Mouse (Mus musculus): ENCODE measurements around the gene Gucd1. TPM values are rescaled to one million over a fixed set of nuclear protein-coding genes. Genes with fewer than 3 reads are reported as not detected.
"Not testable (repeated sequence)": the region's sequence is repeated elsewhere in the genome, so short reads cannot be mapped to it uniquely, and the experiment has no call there.

The Gucd1 gene
- total RNA-seq, 2 experiments from 2014 or later: 43.6 to 61.5 TPM

GRCm38 (mm10) chr10:75394796-75395195 is 123.0 kb downstream of the Gucd1 start:
- DNase-seq (ENCODE audit: low spot score): no peak

- no peak for DNase-seq (ENCODE audit: low spot score)
These were observed 126.9 kb downstream of the Gucd1 start for GRCm38 (mm10) chr10:75390832-75391231.

- no peak for DNase-seq (ENCODE audit: low spot score)
These were observed 127.6 kb downstream of the Gucd1 start for GRCm38 (mm10) chr10:75390156-75390555.

DNA sequence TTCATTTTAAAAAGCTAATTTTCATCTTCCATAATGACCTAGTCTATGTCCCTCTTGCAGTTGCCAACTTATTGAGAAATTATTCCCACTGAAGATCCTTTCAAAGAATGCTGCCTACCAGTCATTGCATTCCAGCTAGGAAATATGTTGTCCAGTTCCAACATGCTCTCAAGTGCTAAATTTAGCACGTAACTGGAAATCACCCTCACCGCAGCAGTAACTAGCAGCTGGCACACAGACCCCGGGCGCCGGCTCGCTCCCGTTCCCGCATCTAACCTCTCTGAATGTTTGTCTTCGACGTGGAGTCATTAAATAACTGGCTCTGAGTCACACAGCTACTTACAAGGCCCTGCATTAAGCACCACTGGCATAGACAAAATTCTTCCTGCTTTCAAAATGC is 139.1 kb downstream of the Gucd1 start:
- no peak for DNase-seq (ENCODE audit: low spot score)

DNA sequence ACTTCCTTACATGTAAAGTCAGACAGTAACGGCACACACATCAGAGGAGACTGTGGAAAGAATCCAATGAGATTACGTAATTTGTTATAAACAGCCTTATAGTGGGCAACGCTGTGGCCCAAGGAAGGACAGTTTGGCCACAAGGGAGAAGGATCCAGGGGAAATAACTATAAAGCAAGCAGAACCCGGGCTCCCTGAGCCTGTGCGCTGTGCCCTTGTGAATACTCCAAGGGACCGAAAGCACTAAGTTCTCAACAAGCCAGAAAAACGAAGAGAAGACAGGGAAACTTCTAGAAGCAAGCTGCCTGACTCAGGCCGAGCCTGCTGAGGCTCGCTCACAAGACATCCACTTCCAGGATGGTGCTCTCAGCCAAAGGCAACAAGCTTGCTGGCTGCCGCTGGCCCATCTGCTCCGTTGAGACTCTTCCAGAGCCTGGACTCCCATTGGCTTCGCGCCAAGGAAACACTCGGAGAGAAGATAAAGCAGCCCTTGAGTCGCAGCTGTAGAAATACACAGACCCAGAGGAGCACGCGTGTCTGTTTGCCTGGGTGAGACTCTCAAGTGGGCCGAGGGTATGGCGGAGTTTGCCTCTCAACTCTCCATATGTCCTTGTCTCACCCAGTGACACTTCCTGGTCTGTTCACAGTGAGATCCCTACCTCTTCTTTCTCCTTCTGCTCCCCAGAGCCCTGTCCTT is 144.0 kb downstream of the Gucd1 start:
- peak; percentile 27 for DNase-seq (ENCODE audit: low spot score)

GRCm38 (mm10) chr10:75365231-75365633 is 152.5 kb downstream of the Gucd1 start:
- no peak for DNase-seq (ENCODE audit: low spot score)

DNA sequence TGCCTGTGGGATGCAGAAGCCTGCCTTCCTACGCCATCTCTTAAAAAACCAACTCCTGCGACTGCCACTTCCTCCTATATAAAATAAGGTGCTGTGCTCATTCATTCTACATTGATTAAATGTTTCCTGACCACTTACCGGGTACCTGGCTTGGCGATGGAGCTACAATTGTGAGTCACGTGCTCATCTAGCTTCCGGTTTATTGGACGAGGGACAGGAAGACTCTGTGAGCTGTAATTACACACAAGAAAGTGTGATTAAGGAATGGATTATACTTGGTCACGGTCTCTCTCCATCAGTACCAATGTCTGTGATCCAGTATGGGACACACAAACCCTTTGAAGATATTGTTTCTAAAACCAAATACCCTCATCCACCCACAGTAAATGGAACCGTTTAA is 153.0 kb downstream of the Gucd1 start:
- no peak for DNase-seq (ENCODE audit: low spot score)

DNA sequence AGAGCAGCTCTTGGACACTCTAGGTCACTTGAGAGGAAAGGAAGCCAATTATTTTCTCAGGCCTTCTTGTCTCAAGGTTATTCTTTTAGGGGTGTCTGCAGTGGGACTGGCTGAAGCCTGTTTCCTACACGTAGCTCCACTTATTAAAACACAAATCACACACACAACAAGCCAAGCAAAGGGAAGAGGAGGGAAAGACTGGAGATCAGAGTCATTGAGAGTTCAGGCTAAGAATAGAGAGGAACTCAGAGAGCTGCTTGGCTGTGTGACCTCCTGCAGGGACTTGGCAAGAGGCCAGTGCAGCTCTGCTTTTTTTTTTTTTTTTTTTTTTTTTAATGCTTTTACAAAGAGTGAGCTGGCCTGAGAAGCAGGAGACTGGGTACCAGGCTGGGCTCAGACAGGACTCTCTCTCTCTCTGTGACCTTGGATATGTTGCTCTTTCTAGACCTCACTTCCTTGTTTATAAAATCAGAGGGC is 153.5 kb downstream of the Gucd1 start:
- DNase-seq (ENCODE audit: low spot score): peak; percentile 8

DNA sequence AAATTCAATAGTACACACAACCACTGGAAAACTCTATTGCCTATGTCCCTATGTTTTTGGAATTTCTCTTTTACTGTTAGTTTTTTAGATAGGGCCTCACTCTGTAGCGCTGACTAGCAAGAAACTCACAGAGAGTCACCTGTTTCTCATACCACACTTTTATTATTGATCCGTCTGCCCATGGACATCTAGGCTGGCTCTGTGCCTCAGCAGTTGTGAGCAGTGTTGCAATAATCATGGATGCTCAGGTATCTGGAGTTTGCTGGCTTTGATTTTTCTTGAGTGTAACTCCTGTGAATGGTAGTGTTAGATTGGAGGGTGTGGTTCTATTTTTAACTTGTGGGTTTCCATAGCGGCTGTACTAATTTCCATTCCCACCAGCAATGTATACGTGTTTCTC is 162.4 kb downstream of the Gucd1 start:
- DNase-seq (ENCODE audit: low spot score): no peak

DNA sequence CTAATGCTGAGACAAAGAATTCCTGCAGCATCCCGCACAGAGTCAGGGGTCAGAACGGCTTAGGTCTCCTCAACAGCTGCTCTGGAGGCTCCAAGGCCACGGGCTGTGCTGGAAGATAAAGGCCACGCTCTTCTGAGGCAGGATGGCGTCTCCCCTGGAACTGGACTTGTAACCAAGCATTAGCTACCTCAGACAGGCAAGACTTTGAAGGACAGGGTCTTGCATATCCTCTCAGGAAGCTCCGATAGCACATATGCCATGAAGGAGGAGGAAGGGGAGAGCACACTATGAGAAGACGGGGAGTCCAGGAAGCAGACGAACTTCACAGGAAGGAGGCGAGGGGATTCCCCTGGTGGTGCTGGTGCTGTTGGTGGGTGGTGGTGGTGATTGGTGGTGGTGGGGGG is 163.9 kb downstream of the Gucd1 start:
- DNase-seq (ENCODE audit: low spot score): not testable (repeated sequence)

DNA sequence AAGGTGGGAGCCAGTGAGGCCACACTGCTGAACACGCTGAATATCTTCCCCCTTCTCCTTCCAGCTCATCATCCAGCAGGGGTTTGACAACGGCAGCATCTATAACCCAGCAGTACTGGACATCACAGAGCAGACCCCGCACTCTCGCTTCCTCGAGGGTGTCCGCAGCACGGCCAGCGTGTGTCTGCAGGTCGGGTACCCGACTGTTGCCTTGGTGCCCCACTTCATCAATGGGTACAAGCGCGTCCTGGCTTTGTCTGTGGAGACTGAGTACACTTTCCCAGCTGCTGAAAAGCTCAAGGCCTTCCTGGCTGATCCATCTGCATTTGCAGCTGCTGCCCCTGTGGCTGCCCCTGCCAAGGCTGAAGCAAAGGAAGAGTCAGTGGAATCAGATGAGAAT is 165.2 kb downstream of the Gucd1 start:
- DNase-seq (ENCODE audit: low spot score): no peak

- DNase-seq (ENCODE audit: low spot score): no peak
These were observed 167.2 kb downstream of the Gucd1 start for GRCm38 (mm10) chr10:75350564-75350963.

DNA sequence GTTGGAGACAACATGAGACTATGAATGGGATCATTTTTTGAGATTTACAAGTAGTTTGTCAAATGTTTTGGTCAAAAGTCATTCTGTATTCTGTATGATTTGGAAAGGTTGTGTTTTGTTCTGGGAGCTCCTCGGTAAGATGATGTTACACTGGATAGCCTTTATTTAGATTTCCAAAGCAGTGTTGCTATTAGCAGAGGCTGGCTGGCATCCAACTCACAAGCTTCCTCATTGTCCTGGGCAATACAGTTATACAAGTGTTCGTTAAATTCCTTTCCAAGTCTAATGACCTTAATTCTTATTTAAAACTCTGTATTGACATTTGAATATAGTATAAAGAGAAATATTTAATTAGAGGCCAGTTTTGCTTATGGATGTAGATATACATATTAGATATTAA is 172.5 kb downstream of the Gucd1 start:
- DNase-seq (ENCODE audit: low spot score): no peak

DNA sequence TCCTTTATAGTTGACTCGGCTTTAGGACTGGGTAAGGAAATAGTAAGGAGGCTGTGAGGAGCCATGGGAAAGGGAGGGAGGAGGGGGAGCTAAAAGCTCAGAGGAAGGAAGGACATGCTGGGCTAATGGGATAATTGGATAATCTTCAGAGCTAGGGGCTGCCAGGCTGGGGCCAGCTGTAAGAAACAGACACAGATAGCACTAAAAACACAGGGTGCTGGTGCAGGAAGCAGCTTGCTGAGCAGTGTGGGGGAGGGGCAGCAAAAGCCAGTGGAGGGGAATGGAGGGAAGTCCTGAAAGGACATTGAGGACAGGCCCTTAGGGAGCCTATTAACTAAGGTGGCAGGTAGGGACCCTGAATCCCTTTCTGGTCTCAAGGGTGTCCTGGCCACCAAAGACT is 173.2 kb downstream of the Gucd1 start:
- DNase-seq (ENCODE audit: low spot score): not testable (repeated sequence)

- no peak for DNase-seq (ENCODE audit: low spot score)
These were observed 175.8 kb downstream of the Gucd1 start for GRCm38 (mm10) chr10:75341936-75342335.

- DNase-seq (ENCODE audit: low spot score): no peak
These were observed 178.4 kb downstream of the Gucd1 start for GRCm38 (mm10) chr10:75339377-75339776.

DNA sequence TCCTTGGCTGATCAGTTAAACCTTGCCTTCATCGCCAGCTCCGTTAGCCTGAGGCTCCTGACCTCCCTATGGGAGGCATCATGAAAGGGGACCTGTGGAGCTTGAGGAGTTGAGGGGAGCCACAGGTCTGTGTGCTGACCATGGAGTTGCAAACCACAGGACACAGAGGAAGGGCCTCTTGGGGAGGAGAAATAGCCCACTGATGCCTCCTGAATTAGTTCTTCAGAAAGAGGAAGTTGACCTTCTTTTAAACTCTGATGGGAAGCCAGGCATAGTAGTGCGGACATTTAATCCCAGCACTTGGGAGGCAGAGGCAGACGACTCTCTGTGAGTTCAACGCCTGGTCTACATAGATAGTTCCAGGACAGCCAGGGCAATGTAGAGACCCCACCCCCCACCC is 178.9 kb downstream of the Gucd1 start:
- DNase-seq (ENCODE audit: low spot score): no peak

GRCm38 (mm10) chr10:75337231-75337630 is 180.5 kb downstream of the Gucd1 start:
- DNase-seq (ENCODE audit: low spot score): no peak

DNA sequence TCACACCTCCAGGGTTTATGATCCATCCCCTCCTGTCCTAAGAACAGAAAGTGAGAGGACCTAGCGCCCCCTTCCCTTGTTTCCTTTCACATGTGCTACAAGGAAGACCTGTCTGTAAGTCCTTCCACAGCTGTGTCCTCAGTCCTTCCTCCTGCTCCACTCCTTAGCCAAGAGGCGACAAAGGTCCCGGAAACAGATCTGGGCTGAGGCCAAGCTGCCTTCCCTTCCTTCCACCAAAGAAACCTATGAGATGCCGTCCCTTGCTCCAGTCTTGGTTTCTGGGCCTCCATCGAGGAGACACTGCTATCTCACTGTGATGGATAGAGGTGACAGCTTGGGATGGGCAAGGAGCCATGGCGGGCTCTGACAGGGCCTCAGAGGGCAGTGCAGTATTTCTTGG is 182.7 kb downstream of the Gucd1 start:
- no peak for DNase-seq (ENCODE audit: low spot score)

DNA sequence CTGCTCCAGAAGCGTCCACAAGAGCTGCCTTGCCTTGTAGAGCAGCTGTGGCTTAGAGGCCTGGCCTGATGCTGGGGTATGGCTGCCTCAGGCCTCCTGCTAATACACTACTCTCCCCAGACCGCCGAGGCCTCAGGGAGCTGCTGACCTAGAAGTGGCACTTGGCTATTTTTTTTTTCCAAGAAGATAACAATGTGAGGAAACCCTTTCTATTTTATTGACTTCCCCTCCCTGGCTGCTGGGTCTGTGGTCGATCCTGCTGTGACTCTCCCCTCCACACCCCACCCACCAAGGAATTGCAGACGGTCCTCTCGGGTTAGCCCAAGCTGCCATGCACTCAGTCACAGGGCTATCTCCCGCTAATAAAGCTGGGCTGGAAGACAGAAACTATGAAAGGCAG is 183.6 kb downstream of the Gucd1 start:
- no peak for DNase-seq (ENCODE audit: low spot score)

GRCm38 (mm10) chr10:75333176-75333776 is 184.5 kb downstream of the Gucd1 start:
- no peak for DNase-seq (ENCODE audit: low spot score)

DNA sequence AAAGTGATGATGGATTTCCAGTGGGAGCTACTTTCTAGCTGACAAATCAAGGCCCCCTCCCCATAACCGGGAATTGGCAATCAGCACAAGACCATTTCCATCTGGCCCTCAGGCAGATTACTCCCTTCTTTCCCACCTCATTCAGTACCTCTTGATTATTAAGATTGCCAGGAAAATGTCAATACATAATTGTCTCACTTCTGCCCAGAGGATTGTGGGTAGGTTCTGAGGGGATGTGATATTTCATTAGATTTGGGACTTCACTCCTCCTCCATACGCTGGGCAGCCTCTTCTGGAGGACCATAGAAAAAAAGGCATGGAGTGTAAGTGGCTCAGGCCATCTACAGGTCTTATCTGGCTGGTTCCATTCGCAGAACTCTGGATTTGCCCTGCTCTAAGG is 185.5 kb downstream of the Gucd1 start:
- no peak for DNase-seq (ENCODE audit: low spot score)

GRCm38 (mm10) chr10:75328201-75328704 is 189.5 kb downstream of the Gucd1 start:
- DNase-seq (ENCODE audit: low spot score): no peak
